Mouse (Mus musculus): ENCODE results near the gene Fam160a1.

Gene Fam160a1

DNA sequence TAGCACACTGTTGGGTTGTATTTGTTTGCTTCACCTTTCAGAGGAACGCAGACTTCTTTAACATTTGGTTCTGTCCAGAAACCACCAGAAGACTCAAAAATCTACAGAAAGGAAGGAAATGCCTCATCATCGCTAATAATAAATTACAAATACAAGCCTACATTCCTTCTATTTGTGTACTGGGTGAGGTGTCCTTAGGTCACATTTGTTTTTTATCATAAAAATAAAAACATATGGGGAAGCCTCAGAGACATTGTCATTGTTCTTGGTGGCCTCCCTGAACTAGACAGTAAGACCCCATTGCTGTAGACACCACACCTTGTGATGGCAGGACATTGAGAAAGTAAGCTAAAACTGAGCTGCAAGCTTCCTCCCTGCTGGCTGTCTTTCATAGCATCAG, at the start of gene Fam160a1:
Gene Fam160a1 (minus strand): TSS at position 101 of the 400 bp plus-strand sequence.
- no peak for DNase-seq (ENCODE audit: low spot score)

DNA sequence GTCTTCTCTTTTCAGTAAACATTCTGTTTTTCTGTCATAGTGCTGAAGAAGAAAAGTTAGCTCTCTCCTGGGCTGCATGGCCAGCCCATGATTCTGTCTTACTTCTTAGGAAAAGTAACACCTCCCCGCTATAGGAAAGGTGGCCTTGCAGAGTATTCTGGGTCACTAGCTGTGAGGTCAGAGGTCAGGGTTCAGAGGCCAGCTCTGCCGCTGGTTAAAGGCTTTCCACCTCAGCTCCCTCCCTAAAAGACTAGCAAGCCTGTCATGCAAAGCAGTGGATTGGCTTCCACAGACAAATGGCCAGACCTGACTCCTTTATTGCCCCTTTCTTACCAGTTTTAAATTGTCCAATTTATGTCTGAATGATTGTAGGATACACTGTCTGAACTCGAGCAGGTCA, 46.9 kb upstream of the Fam160a1 start:
- DNase-seq (ENCODE audit: low spot score): no peak

DNA sequence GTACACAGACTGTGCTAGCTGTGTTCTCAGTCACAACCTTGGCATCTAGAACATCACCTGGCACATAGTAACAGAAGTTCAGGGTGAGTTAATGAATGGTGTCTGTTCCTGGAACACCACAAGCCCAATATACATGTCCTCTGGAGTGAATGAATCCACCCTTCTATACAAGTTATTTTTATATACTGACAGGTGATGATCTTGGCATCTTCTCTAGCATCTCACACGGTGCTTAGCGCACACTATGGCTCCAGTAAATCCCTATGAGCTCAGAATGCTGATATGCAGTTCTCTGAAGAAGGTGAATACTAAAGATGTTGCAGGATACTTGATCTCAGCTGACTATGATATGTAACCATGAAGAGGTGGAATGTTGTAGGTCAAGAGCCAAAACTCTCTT, 45.8 kb upstream of the Fam160a1 start:
- no peak for DNase-seq (ENCODE audit: low spot score)

DNA sequence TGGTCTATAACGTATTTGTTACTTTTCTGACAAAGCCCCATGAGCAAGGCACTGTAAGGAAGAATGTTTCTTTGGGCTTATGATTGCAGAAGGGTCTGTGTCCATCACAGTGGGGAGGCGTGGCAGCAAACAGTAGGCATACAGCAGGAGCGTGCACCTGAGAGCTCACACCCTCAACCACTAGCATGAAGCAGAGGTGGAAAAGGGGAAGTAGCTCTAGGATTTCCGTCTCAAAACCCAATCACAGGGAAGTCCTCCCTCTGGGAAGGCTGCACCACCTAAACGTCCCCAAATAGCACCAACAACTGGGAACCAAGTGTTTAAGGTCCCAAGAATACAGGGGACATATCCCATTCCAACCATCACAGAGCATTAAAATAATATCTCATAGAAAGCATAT, 43.9 kb upstream of the Fam160a1 start:
- no peak for DNase-seq (ENCODE audit: low spot score)

DNA sequence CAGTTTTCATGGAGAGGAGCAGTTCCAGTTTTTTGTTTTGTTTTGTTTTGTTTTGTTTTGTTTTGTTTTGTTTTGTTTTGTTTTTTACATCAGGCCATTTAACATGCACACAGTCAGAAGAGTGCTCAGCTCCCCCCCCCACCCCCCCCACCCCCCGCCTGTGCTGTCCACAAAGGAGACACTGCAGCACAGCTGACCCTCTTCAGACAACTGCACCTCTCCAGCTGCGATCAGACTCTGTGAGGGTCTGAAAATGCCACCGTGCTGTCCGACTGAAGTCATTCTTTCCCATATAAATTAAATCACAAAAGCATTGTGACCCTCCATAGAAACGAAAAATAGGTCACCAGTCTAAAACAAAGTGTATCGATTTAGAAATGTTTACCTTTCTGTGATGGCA, 42.2 kb upstream of the Fam160a1 start:
- no peak for DNase-seq (ENCODE audit: low spot score)

DNA sequence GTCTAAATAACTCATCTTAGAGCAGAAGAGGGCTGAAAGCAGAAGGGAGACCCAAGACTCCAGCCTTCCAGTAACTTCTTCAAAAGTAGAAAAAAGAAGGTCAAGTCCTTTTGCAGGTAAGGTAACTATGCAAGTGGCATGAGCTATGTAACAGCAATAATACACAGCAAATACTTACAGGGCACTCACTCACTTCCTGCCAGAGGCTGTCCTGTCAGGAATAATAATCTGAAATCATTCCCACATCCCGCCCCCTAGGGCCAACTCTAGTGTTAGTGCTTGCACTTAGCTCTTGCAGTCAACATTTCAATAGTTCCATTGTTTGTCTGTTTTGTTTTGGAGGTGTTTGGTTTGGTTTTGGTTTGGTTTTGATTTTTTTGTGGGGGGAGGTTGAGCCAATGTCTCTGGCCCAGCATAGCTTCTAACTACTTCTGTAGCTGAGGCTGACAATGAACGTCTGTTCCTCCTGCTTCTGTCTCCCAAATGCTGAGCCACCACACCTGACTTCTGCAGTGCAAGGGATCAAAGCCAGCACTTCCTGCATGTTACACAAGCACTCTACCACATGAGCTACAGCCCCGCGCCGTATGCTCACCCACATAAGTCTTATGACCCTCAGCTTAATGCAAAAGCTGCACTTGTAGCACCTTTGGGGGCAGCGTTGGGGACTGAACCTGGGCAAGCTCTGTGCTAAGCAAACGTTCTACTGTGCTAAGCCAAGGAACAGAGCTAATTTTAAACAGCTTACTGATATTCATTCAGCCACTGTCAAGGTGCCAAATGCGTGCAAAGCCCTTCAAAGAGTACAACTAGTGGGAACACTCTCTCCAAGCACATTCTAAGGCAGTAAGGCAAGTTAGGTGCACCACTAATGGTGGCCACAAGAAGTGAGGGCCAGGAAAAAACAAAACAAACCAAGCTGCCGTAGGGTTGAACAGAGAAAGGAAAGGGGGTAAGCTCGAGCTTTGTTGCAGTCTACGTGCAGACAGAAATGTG, 41.3 kb upstream of the Fam160a1 start:
- DNase-seq (ENCODE audit: low spot score): no peak

DNA sequence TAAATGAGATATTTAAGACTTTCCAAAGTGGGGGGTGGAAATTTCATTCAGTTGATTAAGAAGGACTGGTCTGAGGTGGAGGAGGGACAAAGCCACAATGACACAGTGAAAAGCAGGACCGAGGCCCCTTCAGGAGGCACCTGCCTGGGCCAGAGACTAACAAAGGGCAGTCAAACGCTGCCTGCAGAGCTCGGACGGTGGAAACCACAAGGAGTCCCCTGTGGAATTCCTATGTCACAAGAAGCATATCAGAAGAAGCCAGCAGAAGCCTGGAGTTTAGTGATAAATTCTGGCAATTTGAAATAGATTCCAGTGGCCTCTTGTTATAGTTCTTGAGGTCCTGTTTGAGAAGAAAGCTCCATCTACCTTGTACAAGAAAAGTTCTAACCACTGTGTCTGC, 40.0 kb upstream of the Fam160a1 start:
- no peak for DNase-seq (ENCODE audit: low spot score)

DNA sequence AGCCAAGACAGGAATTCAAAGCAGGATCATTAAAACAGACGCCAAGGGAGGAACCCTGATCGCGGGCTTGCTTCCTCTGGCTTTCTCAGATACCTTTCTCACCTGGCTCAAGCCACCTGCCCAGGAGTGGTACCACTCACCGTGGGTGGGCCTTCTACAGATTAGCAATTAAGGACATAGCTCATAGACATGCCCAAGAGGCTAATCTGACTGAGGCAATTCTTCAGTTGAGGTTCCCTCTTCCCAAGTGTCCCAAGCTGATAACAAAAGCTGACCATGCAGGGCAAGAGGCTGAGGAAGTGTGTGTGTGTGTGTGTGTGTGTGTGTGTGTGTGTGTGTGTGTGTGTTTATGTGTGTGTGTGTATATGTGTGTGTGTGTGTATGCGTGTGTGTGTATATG, 38.9 kb upstream of the Fam160a1 start:
- no peak for DNase-seq (ENCODE audit: low spot score)

DNA sequence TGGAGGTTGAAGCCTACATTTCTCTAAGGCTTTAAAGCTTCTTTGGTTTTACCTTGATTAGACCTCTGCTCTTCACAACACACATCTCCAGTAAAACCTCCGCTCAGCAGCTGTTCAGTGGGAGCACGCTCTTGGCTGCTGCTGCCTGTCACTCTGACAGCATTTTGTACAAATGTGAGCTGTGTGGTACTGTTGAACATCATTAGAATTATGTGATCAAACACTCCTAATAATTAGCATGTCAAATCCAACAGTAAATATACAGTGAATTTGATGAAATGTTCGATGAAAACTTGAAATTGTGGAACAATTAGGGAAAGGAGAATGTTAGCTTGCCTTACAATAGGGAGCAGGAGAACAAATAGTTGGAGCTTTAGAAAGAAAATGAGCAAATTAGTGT, 38.0 kb upstream of the Fam160a1 start:
- DNase-seq (ENCODE audit: low spot score): no peak

DNA sequence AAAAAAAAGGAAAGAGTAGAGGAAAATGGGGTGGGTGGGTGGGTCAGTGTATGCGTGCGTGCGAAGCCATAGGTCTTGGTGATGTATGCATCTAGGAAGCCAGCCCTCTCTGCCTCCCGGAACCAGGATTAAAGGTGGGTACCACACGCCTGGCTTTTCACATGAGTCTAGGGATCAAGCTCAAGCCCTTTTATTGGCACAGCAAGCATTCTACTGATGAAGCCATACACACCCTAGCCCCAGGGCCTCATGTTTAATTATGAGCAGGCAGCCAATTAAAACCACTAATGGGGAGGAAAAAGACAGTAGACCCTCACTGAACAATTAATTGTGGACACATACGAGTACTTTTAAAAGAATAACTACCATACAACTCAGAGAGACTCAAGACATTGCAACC, 37.1 kb upstream of the Fam160a1 start:
- no peak for DNase-seq (ENCODE audit: low spot score)

DNA sequence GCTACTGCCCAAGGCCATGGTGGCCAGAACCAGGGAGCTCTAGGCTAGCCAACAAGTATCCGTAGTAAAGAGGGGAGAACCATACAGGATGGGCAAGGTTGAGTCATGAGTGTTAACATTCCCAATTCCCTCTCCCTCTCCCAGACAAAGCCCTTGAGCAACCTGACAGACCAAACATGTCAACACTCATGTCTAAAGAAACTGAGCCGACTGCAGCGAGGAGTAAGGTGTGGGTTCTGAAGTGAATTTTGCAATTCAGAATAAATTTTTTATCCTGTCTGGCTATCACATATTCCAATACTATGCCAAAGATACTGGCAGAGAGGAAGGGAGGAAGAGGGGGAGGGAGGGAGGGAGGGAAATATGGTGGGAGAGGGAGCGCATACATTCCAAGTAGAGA, 36.6 kb upstream of the Fam160a1 start:
- no peak for DNase-seq (ENCODE audit: low spot score)

DNA sequence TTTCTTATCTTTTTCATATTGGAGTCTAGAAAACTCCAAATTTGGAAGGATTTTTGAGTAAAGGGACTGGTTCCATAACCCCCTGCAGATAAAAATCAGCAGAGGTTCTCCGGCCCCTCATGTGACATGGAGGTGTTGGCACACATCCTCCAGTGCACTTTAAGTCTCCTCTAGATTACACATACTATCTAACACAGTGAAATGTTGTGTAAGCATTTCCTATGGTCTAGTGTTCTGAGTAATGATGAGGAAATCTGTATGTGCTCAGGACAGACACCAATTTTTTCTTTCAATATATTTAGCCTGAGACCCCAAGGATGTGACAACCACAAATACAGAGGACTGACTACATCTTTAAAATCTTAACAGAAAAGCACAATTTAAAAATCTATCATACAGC, 33.0 kb upstream of the Fam160a1 start:
- DNase-seq (ENCODE audit: low spot score): no peak

DNA sequence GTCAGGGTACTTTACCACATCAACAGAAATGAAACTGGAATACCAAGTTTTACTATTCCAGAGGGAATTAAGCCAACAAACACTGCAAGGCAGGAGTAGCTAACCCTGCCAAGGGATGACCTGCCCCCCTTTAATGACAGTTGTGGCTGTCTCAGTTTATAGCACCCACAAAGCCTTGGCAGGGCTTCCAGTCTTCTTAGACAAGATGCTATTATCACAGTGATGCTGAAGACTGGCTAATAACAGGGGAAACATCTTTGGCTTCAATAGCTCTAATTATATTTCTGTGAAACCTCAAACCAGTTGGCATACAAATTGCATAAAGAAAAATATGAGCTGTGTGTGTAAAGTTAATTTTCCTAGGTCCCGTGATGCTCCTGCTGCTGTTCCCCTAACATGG, 29.2 kb upstream of the Fam160a1 start:
- DNase-seq (ENCODE audit: low spot score): no peak

DNA sequence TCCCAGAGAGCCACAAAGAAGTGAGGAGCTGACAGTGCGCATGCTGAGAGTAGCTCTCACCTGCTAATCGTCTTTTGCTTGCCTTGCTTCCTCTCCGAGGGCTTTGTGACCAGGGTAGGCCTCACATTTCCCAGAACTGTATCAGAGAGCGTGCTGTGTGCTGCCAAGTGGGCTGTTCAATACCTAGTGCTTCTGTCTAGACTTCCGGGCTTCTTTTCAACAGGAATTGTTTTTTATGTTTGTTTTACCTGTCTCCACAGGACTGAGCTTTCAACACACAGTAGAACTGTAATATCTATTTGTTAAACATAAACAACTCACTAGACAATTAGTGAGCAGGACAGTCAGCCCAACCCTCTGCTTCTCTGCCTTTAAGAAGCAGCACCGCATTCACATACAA, 28.2 kb upstream of the Fam160a1 start:
- DNase-seq (ENCODE audit: low spot score): no peak

DNA sequence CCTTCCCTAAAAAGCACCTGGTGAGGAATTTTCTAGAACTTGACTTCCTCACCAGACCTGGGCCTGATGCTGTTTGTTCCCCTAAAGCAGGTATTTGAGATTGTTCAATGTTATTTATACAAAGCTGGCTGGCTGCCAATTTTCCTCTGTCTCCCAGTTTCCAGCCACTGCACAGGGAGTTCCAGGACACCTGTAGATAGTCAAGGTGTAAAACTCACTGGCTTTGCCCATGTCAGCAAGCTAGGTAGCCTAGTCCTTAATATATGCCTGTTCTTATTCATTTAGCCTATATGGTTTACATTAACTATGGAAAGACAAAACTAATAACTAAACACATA, 25.8 kb upstream of the Fam160a1 start:
- no peak for DNase-seq (ENCODE audit: low spot score)

DNA sequence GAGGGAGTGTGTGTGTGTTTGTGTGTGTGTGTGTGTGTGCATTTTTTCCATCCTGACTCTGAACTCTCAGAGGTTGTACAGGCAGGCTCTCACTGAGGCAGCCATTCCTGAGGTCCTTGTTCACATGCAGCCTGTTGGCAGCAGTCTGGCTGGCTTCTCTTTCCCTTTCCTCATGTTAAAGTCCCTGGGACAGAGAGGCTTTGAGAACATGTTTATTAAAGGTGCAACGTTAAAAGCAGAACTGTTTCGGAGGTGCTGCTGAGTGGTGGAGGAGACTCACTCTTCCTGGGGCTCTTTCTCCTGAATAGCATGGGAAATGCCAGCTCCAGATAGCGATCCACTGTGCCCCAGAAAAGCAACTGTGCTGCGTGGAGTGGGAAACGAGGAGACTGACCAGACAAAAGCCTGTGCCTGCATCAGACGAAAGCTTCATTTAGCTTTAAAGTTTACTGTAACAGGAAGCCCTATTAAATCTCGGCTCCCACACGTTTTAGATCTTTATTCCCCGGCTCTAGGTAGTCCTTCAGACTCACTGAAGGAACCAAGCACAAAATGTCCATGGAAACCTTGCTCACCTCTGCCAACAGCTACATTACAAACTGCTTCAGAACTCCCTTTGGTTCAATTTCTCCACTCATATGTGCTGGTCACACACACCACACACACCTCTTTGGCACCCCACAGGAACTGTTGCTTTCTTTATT, 25.2 kb upstream of the Fam160a1 start:
- DNase-seq (ENCODE audit: low spot score): no peak

DNA sequence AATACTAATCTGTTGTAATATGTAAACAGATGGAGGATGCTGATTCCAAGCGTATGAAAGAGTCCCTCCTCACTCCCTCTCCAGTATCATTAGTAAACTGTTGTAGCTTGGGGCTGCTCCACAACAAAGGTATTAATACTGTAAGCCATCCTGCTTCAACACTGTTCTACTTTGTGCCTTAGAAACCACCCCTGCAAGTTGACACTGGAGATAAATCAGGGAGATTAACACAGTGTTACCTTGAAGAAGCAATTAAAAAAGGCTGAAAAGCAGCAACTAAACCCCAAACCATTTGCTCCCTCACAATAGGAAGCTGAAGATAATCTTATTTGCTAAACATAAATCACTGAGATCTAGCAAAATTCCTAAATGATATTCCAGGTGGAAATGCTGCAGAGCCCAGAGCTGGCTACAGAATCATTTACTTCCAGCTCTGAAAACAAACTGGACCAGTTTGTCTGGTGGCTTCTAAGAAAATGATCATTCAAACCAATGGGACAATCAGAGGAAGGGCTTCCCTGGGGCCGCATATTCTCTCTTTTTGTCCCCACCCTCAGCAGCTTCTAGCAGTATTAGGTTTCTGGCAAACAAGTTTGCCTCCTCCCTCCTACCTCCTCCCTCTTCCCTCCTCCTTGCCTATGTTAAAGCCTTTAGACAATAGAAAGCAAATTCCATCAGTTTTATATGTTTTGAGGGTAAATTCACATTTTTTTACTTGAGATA, 24.5 kb upstream of the Fam160a1 start:
- no peak for DNase-seq (ENCODE audit: low spot score)

DNA sequence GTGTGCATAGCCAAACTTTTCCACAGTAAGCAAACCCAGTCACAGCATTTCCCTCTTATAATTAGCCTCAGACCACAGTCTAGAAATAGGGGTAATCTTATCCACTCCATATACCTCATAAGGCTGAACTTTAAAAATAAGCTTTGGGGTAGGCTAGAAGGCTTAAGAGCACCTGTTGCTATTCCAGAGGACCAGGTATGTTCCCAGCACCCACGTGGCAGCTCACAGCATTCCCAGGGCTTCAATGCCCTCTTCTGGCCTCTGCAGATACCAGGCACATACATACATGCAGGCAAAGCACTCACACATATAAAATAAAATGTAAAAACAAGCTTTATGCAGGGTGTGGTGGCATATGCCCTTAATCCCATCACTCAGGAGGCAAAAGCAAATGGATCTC, 16.5 kb upstream of the Fam160a1 start:
- no peak for DNase-seq (ENCODE audit: low spot score)

DNA sequence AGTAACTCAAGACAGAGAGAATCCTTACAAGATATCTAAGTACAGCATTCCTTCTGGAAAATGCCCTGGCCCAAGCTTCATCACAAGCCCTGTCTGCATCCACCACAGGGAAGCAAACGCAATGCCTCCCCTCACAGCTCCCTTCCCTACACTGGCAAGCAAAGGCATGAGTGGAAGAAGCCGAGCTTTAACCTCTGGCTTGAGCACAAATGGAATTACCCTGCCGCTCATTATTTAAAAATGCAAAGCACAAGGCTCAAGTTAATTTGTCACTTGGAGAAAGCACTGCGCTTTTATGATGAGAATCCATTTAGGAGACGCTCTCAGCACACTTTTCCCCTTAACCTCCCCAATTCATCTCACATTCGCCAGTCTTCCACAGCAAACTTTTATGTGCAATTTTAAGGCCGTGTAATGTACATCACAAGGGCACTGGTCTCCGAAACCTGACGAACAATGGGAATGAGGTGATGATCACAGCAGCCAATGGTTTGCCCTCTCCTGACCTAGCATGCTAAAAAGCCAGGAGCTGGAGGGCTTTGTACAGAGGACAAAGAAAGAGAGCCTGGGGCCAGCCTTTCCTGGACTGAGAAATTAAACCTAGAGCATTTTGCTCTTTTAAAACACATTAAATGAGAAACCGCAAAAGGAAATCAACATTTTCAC, 15.5 kb upstream of the Fam160a1 start:
- no peak for DNase-seq (ENCODE audit: low spot score)

DNA sequence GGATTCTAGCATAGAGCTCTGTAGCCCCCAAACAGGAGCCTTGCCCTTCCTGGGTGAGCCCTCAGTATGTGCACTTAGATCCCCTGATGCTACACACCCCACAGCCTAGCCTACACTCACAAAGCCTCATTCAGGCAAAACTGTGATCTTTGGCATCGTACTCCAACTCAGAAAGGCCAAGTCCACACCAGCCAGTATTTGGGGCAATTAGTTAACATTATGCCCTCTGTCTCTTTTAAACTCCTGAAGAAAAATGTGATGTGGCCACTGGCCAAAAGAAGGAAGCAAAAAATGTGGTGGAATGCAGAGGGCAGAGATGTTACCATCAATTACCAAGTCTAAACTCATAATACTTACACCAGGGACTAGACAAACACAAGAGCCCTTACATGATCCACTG, 14.7 kb upstream of the Fam160a1 start:
- no peak for DNase-seq (ENCODE audit: low spot score)

DNA sequence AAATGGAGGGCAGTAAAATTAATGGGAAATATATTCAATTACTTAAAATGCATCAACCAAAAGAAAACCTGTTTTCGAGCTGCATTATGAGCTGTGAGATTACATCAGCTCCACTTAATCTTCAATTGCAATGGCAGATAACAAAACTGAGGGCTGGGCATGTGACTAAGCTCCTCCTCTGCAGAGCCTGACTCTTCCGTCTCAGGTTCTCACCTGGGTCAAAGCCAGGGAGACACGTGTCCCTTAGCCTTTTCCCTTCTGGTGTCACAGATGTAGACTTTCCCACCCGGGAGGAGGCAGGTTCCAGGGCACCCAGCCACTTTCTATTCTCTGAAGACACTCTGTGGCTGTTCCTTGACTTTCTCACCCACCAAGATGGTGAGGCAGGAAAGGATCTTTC, 12.0 kb upstream of the Fam160a1 start:
- DNase-seq (ENCODE audit: low spot score): no peak

DNA sequence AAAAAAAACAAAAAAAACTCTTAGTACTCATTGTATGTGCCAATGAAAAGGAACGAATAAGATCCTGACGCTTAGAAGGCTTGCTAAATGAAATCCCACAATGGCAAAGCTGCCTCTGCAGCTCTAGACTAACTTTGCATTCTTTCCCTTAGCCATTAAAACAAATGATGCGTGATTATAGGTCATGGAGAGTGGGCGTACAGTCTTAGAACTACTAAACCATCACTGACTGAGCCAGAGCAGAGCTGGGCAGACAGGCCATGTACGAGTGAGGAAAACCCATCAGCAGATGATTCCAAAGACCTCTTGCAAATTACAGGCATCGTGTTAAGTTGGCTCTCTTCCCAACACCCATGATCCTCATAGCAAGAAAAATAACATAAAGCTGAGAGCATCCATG, 10.7 kb upstream of the Fam160a1 start:
- no peak for DNase-seq (ENCODE audit: low spot score)
